Mouse (Mus musculus) embryonic facial prominence, embryonic 12.5 days (tissue): ENCODE data around the gene Cacna2d1. TPM values are rescaled to one million over a fixed set of nuclear protein-coding genes. Genes with fewer than 3 reads are reported as not detected.

Experiments
- ATAC-seq: fragments of 200-750 bp; cut with Nextera tagmentation; 2 replicates; pipeline ENCODE4 v1.8.0; 2017; ENCODE audit not compliant: insufficient number of reproducible peaks, insufficient read depth, low FRiP score, low TSS enrichment
- H3K27ac ChIP-seq: fragments of 300-500 bp; sonication (generic); 2 replicates; pipeline ENCODE4 v1.5.1; 2016; ENCODE audit warnings: mild to moderate bottlenecking
- H3K27me3 ChIP-seq: fragments of 300-500 bp; sonication (generic); 2 replicates; pipeline ENCODE4 v1.6.1; 2016; ENCODE audit warnings: mild to moderate bottlenecking, moderate library complexity
- H3K36me3 ChIP-seq: fragments of 300-500 bp; sonication (generic); 2 replicates; pipeline ENCODE4 v1.6.1; 2016; ENCODE audit warnings: mild to moderate bottlenecking
- H3K4me1 ChIP-seq: fragments of 300-500 bp; sonication (generic); 2 replicates; pipeline ENCODE4 v1.6.1; 2016
- H3K4me2 ChIP-seq: fragments of 300-500 bp; sonication (generic); replicated peaks from 2 replicates; pipeline ENCODE4 v1.6.1; 2016; ENCODE audit warnings: mild to moderate bottlenecking, moderate library complexity
- H3K4me3 ChIP-seq: fragments of 300-500 bp; sonication (generic); 2 replicates; pipeline ENCODE4 v1.5.1; 2016; ENCODE audit warnings: mild to moderate bottlenecking
- H3K9ac ChIP-seq: fragments of 300-500 bp; sonication (generic); 2 replicates; pipeline ENCODE4 v1.6.1; 2016; ENCODE audit warnings: mild to moderate bottlenecking, moderate library complexity
- H3K9me3 ChIP-seq: fragments of 300-500 bp; sonication (generic); 2 replicates; pipeline ENCODE4 v1.6.1; 2016; ENCODE audit warnings: mild to moderate bottlenecking, moderate library complexity
- WGBS: fragments of 180-500 bp; shearing (Covaris S2); methylation state at CpG from one replicate; pipeline ENCODE4 v1.1.7; 2016; 5-methylcytosine and 5-hydroxymethylcytosine counted together
- polyA plus RNA-seq: library from polyadenylated mRNA; unstranded; fragments of >200 nt; fragmentation: Nextera tagmentation; extraction: Ambion mirVana; gene quantifications from 2 replicates; pipeline ENCODE4 v1.2.1, GENCODE M21; 2016

The Cacna2d1 gene
- polyA plus RNA-seq, 1 experiment from 2014 or later, result 21.8 TPM

DNA sequence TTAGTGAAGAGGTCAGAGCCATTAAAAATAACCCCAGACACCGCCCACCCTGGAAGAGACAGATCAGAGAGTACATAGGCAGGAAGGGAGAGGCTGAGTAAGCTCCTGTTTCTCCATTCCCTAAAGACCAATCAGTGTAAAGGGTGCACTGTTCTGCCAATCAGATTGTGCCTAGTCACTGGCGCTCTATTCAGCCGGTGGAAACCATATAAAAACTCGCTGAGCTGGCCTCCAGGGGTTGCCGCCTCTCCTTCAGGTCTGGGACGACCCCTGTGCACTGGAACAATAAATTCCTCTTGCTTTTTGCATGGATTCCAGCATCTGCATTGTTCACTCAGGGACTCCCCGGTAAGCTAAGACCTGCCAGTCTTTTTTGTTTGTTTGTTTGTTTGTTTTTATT, 246.6 kb downstream of the Cacna2d1 start:
- no peak overlapping the region for H3K27ac ChIP-seq

DNA sequence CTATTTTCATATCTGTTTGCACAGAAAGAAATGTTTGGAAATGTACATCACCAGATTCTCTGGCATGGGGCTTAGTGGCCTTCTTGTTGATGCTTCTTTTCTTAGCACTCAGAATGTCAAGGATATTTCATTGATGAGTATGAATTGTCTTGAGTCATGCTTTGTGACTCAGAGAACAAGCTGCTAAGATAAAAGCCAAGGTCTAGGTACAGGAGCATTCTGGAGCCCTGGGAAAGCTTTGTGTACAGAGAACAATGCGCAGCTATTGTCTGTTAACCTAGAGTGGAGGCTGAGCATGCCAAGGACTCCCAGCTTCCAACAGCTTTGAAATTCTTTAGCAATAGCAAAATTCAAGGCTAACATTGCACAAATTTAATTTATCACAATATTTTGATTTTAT, 249.6 kb downstream of the Cacna2d1 start:
- Histone ChIP-seq H3K27ac (no peak overlapping the region), H3K4me3 (no peak overlapping the region), H3K4me2 (no peak overlapping the region), H3K36me3 (no peaks in the 10 kb centered on the region), H3K4me1 (no peaks in the 10 kb centered on the region), H3K9me3 (no peaks in the 10 kb centered on the region), H3K27me3 (no peaks in the 10 kb centered on the region), H3K9ac (no peak overlapping the region)
- no peak for ATAC-seq
- 94% methylated on average over 1 of the region's 1 CpGs for WGBS

More for the DNA sequence above, 246.6 kb downstream of the Cacna2d1 start:
- no peak overlapping the region for H3K4me2 ChIP-seq
- H3K36me3 ChIP-seq, result no peaks in the 10 kb centered on the region
- no peak overlapping the region for H3K9ac ChIP-seq
- no peaks in the 10 kb centered on the region for H3K4me1 ChIP-seq
- H3K4me3 ChIP-seq, result no peak overlapping the region
- H3K9me3 ChIP-seq, result no peaks in the 10 kb centered on the region
- 94% methylated on average over 7 of the region's 7 CpGs for WGBS
- H3K27me3 ChIP-seq, result no peaks in the 10 kb centered on the region
- no peak for ATAC-seq

DNA sequence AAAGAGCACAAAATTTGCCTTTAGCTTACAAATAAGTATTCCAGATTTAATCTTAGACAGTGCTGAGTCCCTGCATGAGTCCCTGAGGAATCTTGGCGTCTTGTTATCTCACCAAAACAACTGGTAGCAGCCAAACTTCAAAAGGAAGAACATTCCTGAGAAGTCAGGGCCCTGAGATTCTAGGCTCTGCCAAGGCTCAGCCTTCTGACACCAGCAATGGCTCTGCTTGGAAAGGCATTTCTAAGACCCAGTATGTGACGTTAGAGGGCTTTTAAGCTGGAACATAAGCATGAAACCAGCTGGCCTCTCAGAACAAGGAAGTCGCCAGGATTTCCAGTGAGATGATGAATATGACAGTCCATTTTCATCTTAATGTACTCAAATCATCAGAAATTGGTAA, 253.4 kb downstream of the Cacna2d1 start:
- H3K4me3 ChIP-seq, result no peak overlapping the region
- no peak for ATAC-seq
- H3K27ac ChIP-seq, result no peak overlapping the region
- no peaks in the 10 kb centered on the region for H3K27me3 ChIP-seq
- H3K36me3 ChIP-seq, result no peaks in the 10 kb centered on the region
- no peaks in the 10 kb centered on the region for H3K4me1 ChIP-seq
- no peak overlapping the region for H3K4me2 ChIP-seq
- 40% methylated on average over 3 of the region's 3 CpGs for WGBS
- no peak overlapping the region for H3K9ac ChIP-seq
- no peaks in the 10 kb centered on the region for H3K9me3 ChIP-seq

DNA sequence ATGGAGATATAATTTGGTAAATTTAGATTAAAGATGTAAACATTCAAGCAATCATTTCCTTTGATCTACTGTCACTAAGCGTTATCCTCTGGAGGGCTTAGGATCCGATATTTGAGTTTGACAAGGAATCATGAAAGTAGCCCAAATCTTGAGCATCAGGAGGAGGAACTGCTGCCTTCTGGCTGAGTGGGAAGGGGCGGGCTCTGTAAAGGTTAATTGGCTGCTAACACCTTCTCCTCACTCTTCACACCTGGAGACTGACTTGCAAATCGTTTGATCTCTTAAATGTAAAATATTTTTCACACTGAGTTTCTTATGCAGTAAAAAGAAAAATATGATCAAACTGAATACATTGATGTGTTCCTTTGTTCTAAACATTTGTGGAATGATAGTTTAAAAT, 255.4 kb downstream of the Cacna2d1 start:
- 69% methylated on average over 4 of the region's 4 CpGs for WGBS
- no peak for ATAC-seq
- no peaks in the 10 kb centered on the region for H3K27me3 ChIP-seq

DNA sequence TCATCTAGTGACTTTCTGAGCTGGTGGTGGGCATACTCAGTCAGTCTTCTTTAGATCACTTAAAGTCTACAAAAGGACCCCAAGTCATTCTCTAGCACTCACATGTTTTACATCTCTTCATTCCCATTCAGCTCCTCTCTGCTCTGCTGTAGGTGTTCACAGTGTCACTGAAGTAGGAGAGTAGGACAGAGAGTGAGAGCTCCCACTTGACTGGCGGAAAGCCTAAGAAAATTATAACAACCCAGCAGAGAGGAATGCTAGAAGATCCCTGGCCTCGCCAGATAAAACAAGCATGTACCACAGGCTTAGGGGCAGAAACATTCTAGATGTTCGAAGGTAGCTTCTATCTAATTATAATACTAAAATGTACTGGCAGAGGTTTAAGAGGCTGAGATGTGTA, 256.7 kb downstream of the Cacna2d1 start:
- WGBS, result 84% methylated on average over 3 of the region's 3 CpGs
- H3K4me2 ChIP-seq, result no peak overlapping the region
- no peak overlapping the region for H3K27ac ChIP-seq
- H3K4me3 ChIP-seq, result no peak overlapping the region
- no peaks in the 10 kb centered on the region for H3K9me3 ChIP-seq
- no peak overlapping the region for H3K9ac ChIP-seq
- H3K27me3 ChIP-seq, result no peaks in the 10 kb centered on the region
- ATAC-seq, result no peak
- no peaks in the 10 kb centered on the region for H3K36me3 ChIP-seq
- no peaks in the 10 kb centered on the region for H3K4me1 ChIP-seq

More for the DNA sequence above, 255.4 kb downstream of the Cacna2d1 start:
- no peaks in the 10 kb centered on the region for H3K36me3 ChIP-seq
- H3K27ac ChIP-seq, result no peak overlapping the region
- H3K9ac ChIP-seq, result no peak overlapping the region
- no peaks in the 10 kb centered on the region for H3K9me3 ChIP-seq
- no peak overlapping the region for H3K4me3 ChIP-seq
- no peaks in the 10 kb centered on the region for H3K4me1 ChIP-seq
- H3K4me2 ChIP-seq, result no peak overlapping the region

DNA sequence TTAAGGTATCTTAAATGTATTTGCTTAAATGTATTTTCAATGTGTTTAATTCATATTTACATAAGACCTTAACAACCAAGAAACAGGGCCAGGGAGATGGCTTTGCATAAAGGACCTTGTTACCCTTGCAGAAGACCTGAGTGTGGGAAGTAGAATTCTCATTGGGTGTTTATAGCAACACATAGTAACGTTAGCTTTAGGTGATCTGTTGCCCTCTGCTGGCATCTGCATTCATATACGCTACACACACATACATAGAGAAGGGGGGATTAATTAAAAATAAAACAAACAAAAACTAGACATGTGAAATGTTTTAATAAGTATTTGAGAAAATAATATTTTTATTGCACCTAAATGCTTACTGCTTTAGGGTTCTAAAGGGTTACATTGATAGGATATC, 265.3 kb downstream of the Cacna2d1 start:
- H3K36me3 ChIP-seq, result no peaks in the 10 kb centered on the region
- no peaks in the 10 kb centered on the region for H3K4me1 ChIP-seq
- no peak overlapping the region for H3K9ac ChIP-seq
- WGBS, result 29% methylated on average over 2 of the region's 2 CpGs
- no peak for ATAC-seq
- H3K9me3 ChIP-seq, result no peaks in the 10 kb centered on the region
- H3K4me2 ChIP-seq, result no peak overlapping the region
- H3K4me3 ChIP-seq, result no peak overlapping the region
- no peaks in the 10 kb centered on the region for H3K27me3 ChIP-seq
- H3K27ac ChIP-seq, result no peak overlapping the region

DNA sequence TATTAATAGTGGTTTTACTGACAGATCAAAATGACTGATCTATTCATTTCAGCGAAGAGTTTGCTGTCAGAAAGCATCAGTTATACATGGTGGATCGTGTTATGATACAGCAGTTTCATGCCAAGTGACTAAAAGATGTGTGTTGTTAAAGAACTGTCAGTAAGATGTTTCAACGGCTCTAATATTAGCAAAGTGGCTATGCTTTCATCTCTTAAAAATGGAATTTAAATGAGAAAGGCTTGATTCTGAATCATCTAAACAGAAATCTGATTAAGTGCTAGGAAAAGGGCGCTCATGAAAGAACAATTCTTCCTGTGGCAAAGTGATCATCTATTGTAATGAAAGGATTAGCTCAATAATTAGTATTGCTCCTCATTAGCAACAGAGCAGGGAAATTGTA, 287.5 kb downstream of the Cacna2d1 start:
- Histone ChIP-seq H3K27me3 (no peaks in the 10 kb centered on the region), H3K27ac (no peak overlapping the region), H3K4me2 (no peak overlapping the region), H3K9me3 (no peaks in the 10 kb centered on the region), H3K9ac (no peak overlapping the region), H3K4me3 (no peak overlapping the region), H3K36me3 (no peaks in the 10 kb centered on the region), H3K4me1 (no peaks in the 10 kb centered on the region)
- ATAC-seq, result no peak
- 58% methylated on average over 4 of the region's 4 CpGs for WGBS

DNA sequence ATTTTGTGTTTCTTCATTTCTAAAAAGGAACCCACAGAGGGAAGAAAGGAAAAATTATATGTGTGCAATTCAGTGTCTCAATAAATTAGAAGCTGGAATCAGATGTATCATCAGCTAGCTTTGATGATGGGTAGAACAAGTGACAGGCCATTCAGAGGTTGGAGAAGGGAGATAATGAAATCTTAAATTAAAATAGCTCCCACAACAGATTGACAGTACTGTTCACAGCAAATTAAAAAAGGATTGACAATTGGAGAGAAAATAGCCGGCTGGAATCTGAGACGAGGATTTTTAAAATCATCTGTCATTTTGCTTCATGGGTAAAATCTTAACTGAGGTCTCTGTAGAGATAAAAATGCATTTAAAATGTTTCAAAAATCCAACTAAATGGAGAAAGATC, 290.9 kb downstream of the Cacna2d1 start:
- ATAC-seq, result no peak
- 54% methylated on average over 2 of the region's 2 CpGs for WGBS
- no peak overlapping the region for H3K4me2 ChIP-seq
- no peaks in the 10 kb centered on the region for H3K36me3 ChIP-seq
- no peak overlapping the region for H3K27ac ChIP-seq
- no peaks in the 10 kb centered on the region for H3K27me3 ChIP-seq
- no peak overlapping the region for H3K9ac ChIP-seq
- H3K9me3 ChIP-seq, result no peaks in the 10 kb centered on the region
- H3K4me3 ChIP-seq, result no peak overlapping the region
- no peaks in the 10 kb centered on the region for H3K4me1 ChIP-seq

DNA sequence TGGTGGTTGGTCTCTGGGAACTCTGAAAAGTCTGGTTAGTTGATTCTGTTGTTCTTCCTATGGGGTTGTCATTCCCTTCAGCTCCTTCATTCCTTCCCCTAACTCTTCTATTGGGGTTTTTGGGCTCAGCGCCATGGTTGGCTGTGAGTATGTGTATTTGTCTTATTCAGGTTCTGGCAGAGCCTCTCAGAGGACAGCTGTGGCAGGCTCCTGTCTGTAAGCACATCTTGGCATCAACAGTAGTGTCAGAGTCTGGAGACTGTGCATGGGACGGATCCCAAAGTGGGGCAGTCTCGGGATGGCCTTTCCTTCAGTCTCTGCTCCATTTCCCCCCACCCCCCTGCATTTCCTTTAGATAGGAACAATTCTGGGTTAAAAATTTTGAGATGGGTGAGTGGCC, 294.9 kb downstream of the Cacna2d1 start:
- Histone ChIP-seq H3K27ac (no peak overlapping the region), H3K36me3 (no peaks in the 10 kb centered on the region), H3K9me3 (no peaks in the 10 kb centered on the region), H3K4me1 (no peaks in the 10 kb centered on the region), H3K4me2 (no peak overlapping the region), H3K27me3 (no peaks in the 10 kb centered on the region), H3K4me3 (no peak overlapping the region), H3K9ac (no peak overlapping the region)
- ATAC-seq, result no peak
- 84% methylated on average over 3 of the region's 3 CpGs for WGBS

DNA sequence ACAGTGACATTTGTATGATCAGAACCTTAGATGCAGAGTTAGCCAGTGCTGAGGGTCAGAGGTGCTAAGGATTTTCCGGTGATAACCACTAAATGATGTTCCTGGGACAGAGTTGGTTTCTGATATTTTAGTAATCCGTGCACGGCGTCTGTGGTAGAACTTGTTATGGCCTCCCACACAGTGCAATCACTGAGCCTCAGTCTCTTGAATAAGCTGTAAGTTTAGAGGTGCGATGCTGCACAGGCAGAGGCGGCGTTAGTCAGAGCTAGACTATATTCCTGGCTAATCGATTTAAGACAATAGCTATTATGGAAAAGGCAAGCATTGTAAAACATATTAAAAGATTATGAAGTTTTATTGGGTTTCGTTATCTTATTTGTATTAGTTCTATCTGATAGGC, 297.0 kb downstream of the Cacna2d1 start:
- no peak overlapping the region for H3K9ac ChIP-seq
- no peaks in the 10 kb centered on the region for H3K27me3 ChIP-seq
- H3K9me3 ChIP-seq, result no peaks in the 10 kb centered on the region
- H3K4me1 ChIP-seq, result 0 out of 2 replicates have a peak, but pooled peaks cover 4% of the 10 kb centered on the region
- no peak for ATAC-seq
- WGBS, result 84% methylated on average over 9 of the region's 9 CpGs
- H3K4me2 ChIP-seq, result no peak overlapping the region
- no peak overlapping the region for H3K27ac ChIP-seq
- H3K36me3 ChIP-seq, result no peaks in the 10 kb centered on the region
- H3K4me3 ChIP-seq, result no peak overlapping the region

DNA sequence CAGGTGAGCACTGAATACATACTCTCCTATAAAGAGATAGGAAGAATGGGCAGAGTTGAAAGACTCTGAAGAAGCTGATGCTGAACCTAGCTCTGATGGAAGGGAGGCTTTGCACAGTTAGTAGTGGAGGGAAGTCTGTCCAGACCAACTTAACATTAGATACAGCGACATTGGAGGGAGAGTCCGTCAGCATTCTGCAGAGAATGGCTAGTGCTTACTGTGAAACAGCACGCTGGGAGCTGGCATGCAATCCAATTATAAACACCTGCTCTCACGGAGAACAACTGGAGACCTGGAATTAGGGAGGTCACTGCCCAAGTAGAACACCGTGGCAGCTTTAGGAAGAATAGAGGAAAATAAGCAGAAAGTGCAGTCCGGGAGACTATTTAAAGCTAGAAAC, 300.4 kb downstream of the Cacna2d1 start:
- peaks cover 4% of the 10 kb centered on the region; the same call in 1 of the 2 replicates for H3K4me1 ChIP-seq
- H3K4me3 ChIP-seq, result no peak overlapping the region
- no peaks in the 10 kb centered on the region for H3K36me3 ChIP-seq
- 40% methylated on average over 6 of the region's 6 CpGs for WGBS
- no peak overlapping the region for H3K27ac ChIP-seq
- no peaks in the 10 kb centered on the region for H3K9me3 ChIP-seq
- no peak overlapping the region for H3K4me2 ChIP-seq
- no peak for ATAC-seq
- no peaks in the 10 kb centered on the region for H3K27me3 ChIP-seq
- no peak overlapping the region for H3K9ac ChIP-seq

DNA sequence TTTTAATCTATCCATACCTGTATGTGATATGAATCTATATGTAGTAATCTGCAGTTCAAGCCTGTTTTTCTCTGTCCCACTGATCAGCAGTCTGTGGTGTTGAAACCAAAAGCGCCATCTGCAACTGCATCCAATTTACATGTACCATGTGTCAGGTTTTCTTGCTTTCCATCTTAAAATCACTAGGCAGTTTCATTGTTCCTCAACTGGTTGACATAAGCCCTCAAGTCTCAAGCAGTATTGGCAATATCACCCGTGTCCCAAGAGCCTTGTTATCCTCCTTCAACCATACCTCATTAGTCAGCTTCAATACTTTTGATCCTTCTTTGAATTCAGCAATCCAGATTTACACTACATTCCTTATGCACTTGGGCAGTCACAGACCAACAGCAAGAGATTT, 301.4 kb downstream of the Cacna2d1 start:
- no peaks in the 10 kb centered on the region for H3K36me3 ChIP-seq
- H3K4me3 ChIP-seq, result no peak overlapping the region
- H3K9me3 ChIP-seq, result no peaks in the 10 kb centered on the region
- WGBS, result 81% methylated on average over 2 of the region's 2 CpGs
- no peak overlapping the region for H3K9ac ChIP-seq
- H3K4me2 ChIP-seq, result no peak overlapping the region
- no peak for ATAC-seq
- H3K27me3 ChIP-seq, result no peaks in the 10 kb centered on the region
- H3K27ac ChIP-seq, result no peak overlapping the region
- peaks cover 4% of the 10 kb centered on the region; the same call in 1 of the 2 replicates for H3K4me1 ChIP-seq

DNA sequence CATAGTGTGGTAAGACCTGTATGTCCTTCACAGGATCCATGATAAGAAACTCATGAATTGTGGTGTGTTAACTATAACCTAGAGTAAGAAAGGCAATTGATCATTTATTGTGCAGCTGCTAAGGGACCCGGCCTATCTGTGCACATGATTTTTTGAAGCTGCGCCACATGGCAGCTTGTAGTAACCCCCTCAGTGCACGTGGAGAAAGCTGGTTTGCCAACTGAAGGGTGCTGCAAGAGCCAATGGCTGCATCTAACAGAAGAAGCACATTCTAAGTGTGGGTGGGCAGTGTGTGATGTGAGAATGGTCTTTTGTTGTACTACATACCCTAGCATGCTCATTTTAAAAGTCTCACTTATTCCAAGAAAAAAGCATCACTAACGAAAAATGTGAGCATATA, 302.1 kb downstream of the Cacna2d1 start:
- H3K27ac ChIP-seq, result no peak overlapping the region
- H3K9ac ChIP-seq, result no peak overlapping the region
- H3K36me3 ChIP-seq, result no peaks in the 10 kb centered on the region
- no peak for ATAC-seq
- no peak overlapping the region for H3K4me2 ChIP-seq
- H3K27me3 ChIP-seq, result no peaks in the 10 kb centered on the region
- WGBS, result 86% methylated on average over 4 of the region's 4 CpGs
- no peaks in the 10 kb centered on the region for H3K9me3 ChIP-seq
- H3K4me3 ChIP-seq, result no peak overlapping the region
- H3K4me1 ChIP-seq, result peaks cover 4% of the 10 kb centered on the region; the same call in 1 of the 2 replicates
